In genomic region chr11:27799826-27800620, GRCm38 (mm10) we compare ENCODE assay signal across 15 mouse cellular contexts.
"Had no signal": no experiment of that assay in that cellular context is flagged by ENCODE, and none has a peak within 500 bp of the region (broad histone marks: within the 10 kb centered on the region; RNA-seq: fewer than 3 reads in every experiment).

No protein-coding gene starts in this region.

- H3K9me3 ChIP-seq: midbrain, embryonic 10.5 days; midbrain, embryonic 12.5 days; neural tube, embryonic 12.5 days; stomach, embryonic 15.5 days had no signal

- H3K27ac ChIP-seq: midbrain, embryonic 10.5 days; midbrain, embryonic 12.5 days; neural tube, embryonic 12.5 days; stomach, embryonic 15.5 days; stomach, postnatal 0 days had no signal

- ATAC-seq: liver, postnatal 0 days; midbrain, embryonic 16.5 days had no signal

- DNase-seq: liver, postnatal 0 days; lung, embryonic 14.5 days; lung, postnatal 10 days; lung, postnatal 4 days; midbrain, embryonic 14.5 days; right cerebral cortex, postnatal 14 days; thymus, adult 2 months; thymus, postnatal 25 days; thymus, postnatal 4 days had no signal

- H3K27me3 ChIP-seq: midbrain, embryonic 12.5 days; neural tube, embryonic 12.5 days; stomach, embryonic 15.5 days had no signal

- H3K4me3 ChIP-seq: midbrain, embryonic 10.5 days; midbrain, embryonic 12.5 days; neural tube, embryonic 12.5 days; stomach, embryonic 15.5 days had no signal

- H3K4me2 ChIP-seq: lung, embryonic 14.5 days; midbrain, embryonic 12.5 days; neural tube, embryonic 12.5 days; stomach, embryonic 15.5 days had no signal

- H3K36me3 ChIP-seq: midbrain, embryonic 10.5 days; midbrain, embryonic 12.5 days; neural tube, embryonic 12.5 days; stomach, embryonic 15.5 days had no signal

- H3K9ac ChIP-seq: liver, postnatal 0 days; lung, embryonic 14.5 days; midbrain, embryonic 12.5 days; neural tube, embryonic 12.5 days; stomach, embryonic 15.5 days had no signal

- H3K4me1 ChIP-seq: midbrain, embryonic 12.5 days; neural tube, embryonic 12.5 days; stomach, embryonic 15.5 days had no signal
